Mouse (Mus musculus): Measurements from ENCODE around the gene Fam170b. TPM values are rescaled to one million over a fixed set of nuclear protein-coding genes. Genes with fewer than 3 reads are reported as not detected.

Fam170b gene
- 0.04 TPM in 1 of 2 replicates, not detected in the other for polyA plus RNA-seq (2012; rRNA removed)
- polyA plus RNA-seq (2014; fragmentation: Nextera tagmentation; extraction: Ambion mirVana): not detected in 2 replicates

- H3K4me2 ChIP-seq (replicated peaks; ENCODE audit: low read depth, low read length, severe bottlenecking): no peak within 1 kb of the TSS
- H3K9ac ChIP-seq (ENCODE audit: low read depth, low read length, severe bottlenecking): no peak within 1 kb of the TSS
- DNase-seq (ENCODE audit: low spot score) (no peak), ATAC-seq (ENCODE audit: low FRiP score, low read depth) (no peak)
- no peaks in the 10 kb centered on the region for H3K36me3 ChIP-seq (ENCODE audit: control insufficient read depth, insufficient read depth, low read length)
- H3K27me3 ChIP-seq (ENCODE audit: control insufficient read depth, insufficient read depth, low read length): no peaks in the 10 kb centered on the region
- WGBS: 61% methylated on average over 8 of the region's 8 CpGs
- no peaks in the 10 kb centered on the region for H3K4me1 ChIP-seq (ENCODE audit: control insufficient read depth, insufficient read depth, low read length)
- no peak within 1 kb of the TSS for H3K27ac ChIP-seq (replicated peaks; ENCODE audit: low read depth, low read length)
- no peak within 1 kb of the TSS for H3K4me3 ChIP-seq (replicated peaks; ENCODE audit: low read length)
- no peaks in the 10 kb centered on the region for H3K9me3 ChIP-seq (ENCODE audit: control insufficient read depth, low read length)
- no peak for TF ChIP-seq POLR2A (IDR thresholded peaks at IDR 0.05; ENCODE audit: borderline replicate concordance, extremely low read depth, insufficient read depth, insufficient read length)
Measured at GRCm38 (mm10) chr14:32833847-32834246, at the start of gene Fam170b. Gene Fam170b (plus strand): TSS chr14:32833962.

- ATAC-seq (ENCODE audit: low FRiP score, low read depth) (no peak), DNase-seq (ENCODE audit: low spot score) (no peak)
- Histone ChIP-seq H3K36me3 (ENCODE audit: control insufficient read depth, insufficient read depth, low read length) (no peaks in the 10 kb centered on the region), H3K4me3 (replicated peaks; ENCODE audit: low read length) (no peak overlapping the region), H3K4me1 (ENCODE audit: control insufficient read depth, insufficient read depth, low read length) (no peaks in the 10 kb centered on the region), H3K27ac (replicated peaks; ENCODE audit: low read depth, low read length) (no peak overlapping the region), H3K4me2 (replicated peaks; ENCODE audit: low read depth, low read length, severe bottlenecking) (no peak overlapping the region), H3K9ac (ENCODE audit: low read depth, low read length, severe bottlenecking) (no peak overlapping the region), H3K9me3 (ENCODE audit: control insufficient read depth, low read length) (no peaks in the 10 kb centered on the region), H3K27me3 (ENCODE audit: control insufficient read depth, insufficient read depth, low read length) (no peaks in the 10 kb centered on the region)
- 75% methylated on average over 12 of the region's 12 CpGs for WGBS
- TF ChIP-seq POLR2A (IDR thresholded peaks at IDR 0.05; ENCODE audit: borderline replicate concordance, extremely low read depth, insufficient read depth, insufficient read length): no peak
Measured at GRCm38 (mm10) chr14:32784130-32784747, 49.5 kb upstream of the Fam170b start.

DNA sequence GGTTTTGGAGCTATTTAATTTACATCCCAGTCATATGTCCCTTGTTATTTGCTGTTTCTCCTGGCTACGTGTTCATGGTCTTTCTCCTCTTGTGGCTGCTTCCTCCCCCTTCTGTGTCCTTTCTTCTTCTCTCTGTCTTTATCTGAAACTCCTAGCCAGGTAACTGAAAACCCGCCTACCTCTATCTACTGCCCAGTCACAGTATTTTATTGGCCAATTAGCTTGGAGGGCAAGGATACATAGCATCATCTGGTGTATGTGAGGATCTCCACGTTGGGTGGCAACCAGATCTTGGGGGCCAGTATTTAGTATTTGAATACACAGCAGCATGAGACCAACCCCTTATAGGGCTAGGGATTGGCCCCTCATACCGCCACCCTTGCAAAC lies 49.0 kb upstream of the Fam170b start:
- Histone ChIP-seq H3K27me3 (ENCODE audit: control insufficient read depth, insufficient read depth, low read length) (no peaks in the 10 kb centered on the region), H3K9me3 (ENCODE audit: control insufficient read depth, low read length) (no peaks in the 10 kb centered on the region), H3K4me1 (ENCODE audit: control insufficient read depth, insufficient read depth, low read length) (no peaks in the 10 kb centered on the region), H3K9ac (ENCODE audit: low read depth, low read length, severe bottlenecking) (no peak overlapping the region), H3K4me3 (replicated peaks; ENCODE audit: low read length) (no peak overlapping the region), H3K27ac (replicated peaks; ENCODE audit: low read depth, low read length) (no peak overlapping the region), H3K36me3 (ENCODE audit: control insufficient read depth, insufficient read depth, low read length) (no peaks in the 10 kb centered on the region), H3K4me2 (replicated peaks; ENCODE audit: low read depth, low read length, severe bottlenecking) (no peak overlapping the region)
- no peak for DNase-seq (ENCODE audit: low spot score)
- ATAC-seq (ENCODE audit: low FRiP score, low read depth): no peak
- TF ChIP-seq POLR2A (IDR thresholded peaks at IDR 0.05; ENCODE audit: borderline replicate concordance, extremely low read depth, insufficient read depth, insufficient read length): no peak
- 58% methylated on average over 4 of the region's 4 CpGs for WGBS

- TF ChIP-seq POLR2A (IDR thresholded peaks at IDR 0.05; ENCODE audit: borderline replicate concordance, extremely low read depth, insufficient read depth, insufficient read length): no peak
- no peaks in the 10 kb centered on the region for H3K9me3 ChIP-seq (ENCODE audit: control insufficient read depth, low read length)
- H3K27me3 ChIP-seq (ENCODE audit: control insufficient read depth, insufficient read depth, low read length): no peaks in the 10 kb centered on the region
- H3K9ac ChIP-seq (ENCODE audit: low read depth, low read length, severe bottlenecking): no peak within 1 kb of the TSS
- no peaks in the 10 kb centered on the region for H3K36me3 ChIP-seq (ENCODE audit: control insufficient read depth, insufficient read depth, low read length)
- ATAC-seq (ENCODE audit: low FRiP score, low read depth) (no peak), DNase-seq (ENCODE audit: low spot score) (no peak)
- no peak within 1 kb of the TSS for H3K4me3 ChIP-seq (replicated peaks; ENCODE audit: low read length)
- H3K4me2 ChIP-seq (replicated peaks; ENCODE audit: low read depth, low read length, severe bottlenecking): no peak within 1 kb of the TSS
- no peak within 1 kb of the TSS for H3K27ac ChIP-seq (replicated peaks; ENCODE audit: low read depth, low read length)
- 76% methylated on average over 3 of the region's 3 CpGs for WGBS
- no peaks in the 10 kb centered on the region for H3K4me1 ChIP-seq (ENCODE audit: control insufficient read depth, insufficient read depth, low read length)
Measured at GRCm38 (mm10) chr14:32785556-32786130, 48.1 kb upstream of the Fam170b start, which contains the start of gene Tmem273. Gene Tmem273 (plus strand): TSS chr14:32785963.

- H3K4me3 ChIP-seq (replicated peaks; ENCODE audit: low read length): no peak overlapping the region
- no peak for ATAC-seq (ENCODE audit: low FRiP score, low read depth)
- H3K27me3 ChIP-seq (ENCODE audit: control insufficient read depth, insufficient read depth, low read length): no peaks in the 10 kb centered on the region
- 48% methylated on average over 5 of the region's 5 CpGs for WGBS
- H3K9ac ChIP-seq (ENCODE audit: low read depth, low read length, severe bottlenecking): no peak overlapping the region
- H3K4me1 ChIP-seq (ENCODE audit: control insufficient read depth, insufficient read depth, low read length): no peaks in the 10 kb centered on the region
- no peak for TF ChIP-seq POLR2A (IDR thresholded peaks at IDR 0.05; ENCODE audit: borderline replicate concordance, extremely low read depth, insufficient read depth, insufficient read length)
- no peaks in the 10 kb centered on the region for H3K9me3 ChIP-seq (ENCODE audit: control insufficient read depth, low read length)
- no peaks in the 10 kb centered on the region for H3K36me3 ChIP-seq (ENCODE audit: control insufficient read depth, insufficient read depth, low read length)
- no peak overlapping the region for H3K27ac ChIP-seq (replicated peaks; ENCODE audit: low read depth, low read length)
- DNase-seq (ENCODE audit: low spot score): no peak
- no peak overlapping the region for H3K4me2 ChIP-seq (replicated peaks; ENCODE audit: low read depth, low read length, severe bottlenecking)
Measured at GRCm38 (mm10) chr14:32787691-32788090, 46.1 kb upstream of the Fam170b start.

Data from limb, embryonic 14.5 days (tissue).